Mouse (Mus musculus): Measurements from ENCODE around the gene Klhdc1. TPM values are rescaled to one million over a fixed set of nuclear protein-coding genes. Genes with fewer than 3 reads are reported as not detected.

Gene Klhdc1
- total RNA-seq, 2 experiments from 2014 or later = 2.9 to 3.8 TPM

DNA sequence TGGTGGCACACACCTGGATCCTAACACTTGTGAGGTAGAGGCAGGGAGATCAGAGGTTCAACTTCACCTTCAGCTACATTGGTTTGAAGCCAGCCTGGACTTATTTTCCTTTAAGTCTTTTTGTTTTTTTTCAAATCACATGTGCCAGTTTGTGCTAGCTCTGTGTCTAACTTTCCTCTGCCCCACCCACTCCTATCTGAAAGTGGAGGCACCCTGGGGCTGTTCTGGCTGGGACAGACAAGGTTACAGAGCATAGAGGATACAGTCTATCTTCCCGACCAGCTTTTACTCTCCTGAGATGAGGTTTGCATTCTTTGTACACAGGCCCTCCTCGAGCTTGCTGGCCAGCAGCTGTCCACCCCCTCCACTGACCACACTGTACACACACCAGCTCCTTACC is 52.8 kb downstream of the Klhdc1 start:
- no peak for ATAC-seq (replicated peaks; ENCODE audit: poor library complexity, severe bottlenecking)

DNA sequence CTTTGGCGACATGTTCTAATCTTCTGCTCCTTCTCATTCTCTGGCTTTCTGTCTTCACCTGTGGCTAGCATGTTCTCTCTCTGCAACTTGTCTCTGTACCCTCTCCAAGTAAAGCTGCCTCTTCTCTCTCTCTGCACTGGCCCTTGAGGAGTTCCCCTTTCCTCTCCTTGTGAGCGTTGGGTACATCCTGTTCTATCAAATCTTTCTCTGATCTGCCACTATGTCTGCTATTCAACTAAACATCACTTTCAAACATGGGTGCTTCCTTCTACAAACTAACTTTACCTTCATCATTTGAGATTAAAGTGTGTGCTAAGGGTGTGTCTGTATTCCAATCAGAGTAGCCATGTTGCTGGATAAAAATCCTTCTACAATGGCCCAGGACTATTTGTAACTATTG is 54.0 kb downstream of the Klhdc1 start:
- ATAC-seq (replicated peaks; ENCODE audit: poor library complexity, severe bottlenecking) = no peak

DNA sequence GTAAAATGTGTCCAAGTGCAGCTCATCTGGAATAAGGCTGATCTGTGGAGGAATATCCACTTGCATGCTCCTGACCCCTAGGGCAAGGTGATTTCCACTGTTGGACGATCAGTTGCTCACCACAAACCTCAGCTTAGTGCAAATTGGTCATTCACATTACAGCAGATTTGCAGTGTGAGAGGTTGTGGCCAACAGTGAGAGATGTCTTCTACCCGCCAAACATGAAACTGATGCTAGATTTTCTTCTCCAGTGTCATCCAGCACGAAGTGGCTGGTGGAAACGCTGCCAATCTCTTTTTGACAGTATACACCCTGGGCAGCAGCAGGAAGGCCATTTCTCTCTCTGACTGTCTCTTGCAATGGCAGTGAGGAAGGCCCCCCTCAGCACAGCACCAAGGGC is 54.7 kb downstream of the Klhdc1 start:
- no peak for ATAC-seq (replicated peaks; ENCODE audit: poor library complexity, severe bottlenecking)

DNA sequence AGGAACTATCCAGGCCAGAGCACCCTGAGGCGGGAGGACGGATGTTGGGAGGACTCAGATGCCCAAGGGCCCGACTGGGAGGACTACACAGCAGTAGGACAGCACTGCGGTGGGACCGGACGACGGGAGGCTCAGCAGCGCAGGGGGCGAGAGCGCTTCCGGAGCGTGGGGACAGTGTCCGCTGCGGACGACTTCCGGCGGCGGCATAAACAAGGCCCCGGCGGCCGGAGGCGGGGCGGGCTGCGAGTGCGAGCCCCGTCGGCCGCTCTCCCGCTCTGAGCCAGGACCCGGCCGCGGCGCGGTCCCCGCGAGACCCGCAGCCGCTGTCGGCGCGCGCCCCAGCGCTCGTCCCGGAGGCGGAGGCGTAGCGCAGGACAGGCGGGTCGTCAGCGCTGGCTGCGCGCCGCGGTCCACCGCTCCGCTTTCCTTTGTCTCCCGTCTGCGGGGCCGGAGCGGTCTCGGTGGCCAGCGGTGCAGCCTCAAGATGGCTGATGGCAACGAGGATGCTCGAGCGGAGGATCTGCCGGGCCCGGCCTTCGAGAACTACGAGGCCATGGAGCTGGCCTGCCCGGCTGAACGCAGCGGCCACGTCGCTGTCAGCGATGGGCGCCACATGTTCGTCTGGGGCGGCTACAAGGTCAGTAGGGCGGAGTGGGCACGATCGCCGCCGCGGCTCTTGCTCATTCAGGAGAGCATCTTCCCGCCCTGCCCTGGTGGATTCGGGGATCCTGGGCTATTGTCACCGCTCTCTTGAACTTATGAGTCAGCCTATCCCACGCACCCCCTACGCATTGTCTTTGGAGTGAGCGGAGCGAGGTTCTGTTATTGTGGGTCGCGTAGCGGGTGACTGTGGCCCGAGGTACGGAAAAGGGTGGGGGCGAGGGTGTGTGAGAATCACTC is 55.8 kb downstream of the Klhdc1 start, which contains the start of gene Klhdc2:
Gene Klhdc2 (plus strand): TSS at position 171 of the 900 bp plus-strand sequence.
- ATAC-seq (replicated peaks; ENCODE audit: poor library complexity, severe bottlenecking) = peak; percentile 84

DNA sequence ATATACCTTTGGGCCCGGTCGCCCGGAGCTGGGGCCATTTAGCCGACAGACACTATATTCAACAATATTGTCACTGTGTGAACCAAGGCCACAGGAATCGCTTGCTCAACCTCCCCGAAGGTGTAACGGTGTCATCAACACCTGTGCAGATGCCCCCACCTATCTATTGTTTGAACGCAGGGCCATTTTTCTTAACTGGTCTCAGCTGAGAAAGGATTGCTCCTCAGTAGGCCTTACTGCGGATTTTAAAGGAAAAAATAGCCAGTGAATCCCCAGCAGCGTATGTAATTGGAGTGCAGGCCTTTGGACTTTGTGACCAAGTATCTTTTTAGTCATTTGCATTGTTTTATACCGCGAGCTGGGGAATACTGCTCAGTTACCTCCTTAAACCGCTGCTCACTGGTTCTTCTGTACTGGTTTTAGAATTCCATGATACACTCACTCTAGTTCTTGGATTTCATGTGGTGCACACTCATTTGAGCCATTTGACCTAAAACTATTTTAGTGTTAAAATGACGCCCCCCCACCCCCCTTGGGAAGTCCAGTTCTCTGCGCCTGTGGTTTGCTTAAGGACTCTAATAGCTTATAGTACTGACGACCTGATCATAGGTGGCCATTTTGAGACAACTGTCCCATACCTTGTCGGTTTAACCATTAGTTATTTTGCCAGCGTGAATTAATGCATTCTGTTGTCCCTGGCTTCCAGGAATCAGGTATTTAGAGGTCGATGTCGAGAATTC is 56.6 kb downstream of the Klhdc1 start:
- ATAC-seq (replicated peaks; ENCODE audit: poor library complexity, severe bottlenecking) = no peak

DNA sequence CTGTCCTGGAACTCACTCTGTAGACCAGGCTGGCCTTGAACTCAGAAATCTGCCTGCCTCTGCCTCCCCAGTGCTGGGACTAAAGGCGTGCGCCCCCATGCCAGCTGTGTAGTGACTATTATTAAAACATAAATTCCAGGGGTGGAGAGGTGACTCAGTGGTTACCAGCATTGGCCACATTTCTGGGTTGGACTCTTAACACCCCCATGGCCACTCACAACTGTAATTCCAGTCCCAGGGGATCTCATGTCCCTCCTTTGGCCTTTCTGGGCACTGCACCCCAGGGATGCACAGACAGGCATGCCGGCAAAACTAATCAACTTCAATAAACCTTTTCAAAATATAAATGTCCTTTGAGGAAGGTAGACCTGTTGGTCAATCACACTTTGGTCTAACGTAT is 57.3 kb downstream of the Klhdc1 start:
- ATAC-seq (replicated peaks; ENCODE audit: poor library complexity, severe bottlenecking) = peak; percentile 26

DNA sequence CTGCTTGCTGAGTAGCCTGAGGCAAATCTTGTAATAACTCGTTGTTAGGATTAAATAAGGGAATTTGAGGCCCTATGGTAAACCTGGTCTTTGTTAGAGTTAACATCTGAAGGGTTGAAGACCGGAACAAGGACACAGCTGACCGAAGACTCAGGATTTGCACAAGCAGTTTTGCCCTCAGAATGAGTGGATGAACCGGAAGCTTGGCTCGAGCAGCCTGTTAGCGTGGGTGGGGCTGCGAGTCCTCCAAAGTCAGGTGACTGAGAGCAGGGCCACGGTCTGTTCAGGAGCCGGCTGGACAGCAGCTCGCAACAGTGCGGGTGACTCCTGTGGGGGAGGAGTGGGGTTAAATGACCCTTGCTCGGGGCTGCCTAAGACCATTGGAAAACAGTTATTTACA is 58.3 kb downstream of the Klhdc1 start:
- ATAC-seq (replicated peaks; ENCODE audit: poor library complexity, severe bottlenecking) = no peak

DNA sequence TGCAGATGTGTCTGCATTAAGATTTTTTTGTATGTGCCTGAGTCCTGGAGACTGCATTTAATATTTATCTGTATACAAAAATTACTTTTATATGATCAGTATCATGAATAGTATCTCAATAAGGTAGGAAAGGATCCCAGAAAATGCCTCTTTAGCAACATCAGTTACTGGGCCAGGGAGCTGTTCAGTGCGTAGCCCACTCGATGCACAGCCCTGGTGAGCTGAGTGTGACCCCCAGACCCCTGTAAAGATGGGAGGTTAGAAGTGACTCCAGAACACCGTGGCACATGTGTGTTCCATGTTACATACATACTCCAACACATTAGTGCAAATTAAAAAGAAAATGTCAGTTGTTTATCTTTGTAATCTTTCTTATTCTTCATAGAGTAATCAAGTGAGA is 58.9 kb downstream of the Klhdc1 start:
- no peak for ATAC-seq (replicated peaks; ENCODE audit: poor library complexity, severe bottlenecking)

DNA sequence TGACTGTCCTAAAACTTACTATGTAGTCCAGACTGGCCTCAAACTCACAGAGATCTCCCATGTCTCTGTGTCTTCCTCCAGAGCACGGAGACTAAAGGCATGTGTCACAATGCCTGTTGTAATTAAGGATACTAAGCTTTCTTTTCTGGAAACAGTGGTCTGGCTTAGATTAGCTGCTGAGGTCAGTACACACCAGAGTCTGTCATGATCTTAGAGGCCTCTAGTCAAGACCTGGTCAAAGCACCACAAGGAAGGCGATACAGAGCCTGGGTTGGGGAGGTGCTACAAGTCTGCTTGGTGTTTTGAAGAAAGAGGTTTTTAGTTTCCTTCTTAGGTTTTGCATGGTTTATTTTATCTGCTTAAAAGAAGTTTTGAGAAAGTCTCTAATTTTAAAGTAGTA is 59.4 kb downstream of the Klhdc1 start:
- no peak for ATAC-seq (replicated peaks; ENCODE audit: poor library complexity, severe bottlenecking)

DNA sequence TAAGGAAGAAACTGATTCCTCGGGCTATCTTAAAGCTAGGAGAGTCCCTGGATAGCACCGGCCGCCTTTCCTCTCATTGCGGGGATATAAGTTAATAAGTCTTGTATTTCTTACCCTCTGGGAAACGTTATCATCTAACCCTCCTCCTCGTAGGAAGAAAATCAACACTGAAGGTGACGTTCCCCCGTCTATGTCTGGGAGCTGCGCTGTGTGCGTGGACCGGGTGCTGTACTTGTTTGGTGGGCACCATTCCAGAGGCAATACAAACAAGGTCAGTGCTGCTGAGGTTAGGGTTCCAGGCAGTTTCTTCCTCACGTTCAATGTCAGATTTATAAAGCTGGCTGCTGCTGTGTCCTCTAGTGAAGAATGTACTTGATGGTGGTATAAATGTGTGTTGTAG is 61.2 kb downstream of the Klhdc1 start:
- no peak for ATAC-seq (replicated peaks; ENCODE audit: poor library complexity, severe bottlenecking)

DNA sequence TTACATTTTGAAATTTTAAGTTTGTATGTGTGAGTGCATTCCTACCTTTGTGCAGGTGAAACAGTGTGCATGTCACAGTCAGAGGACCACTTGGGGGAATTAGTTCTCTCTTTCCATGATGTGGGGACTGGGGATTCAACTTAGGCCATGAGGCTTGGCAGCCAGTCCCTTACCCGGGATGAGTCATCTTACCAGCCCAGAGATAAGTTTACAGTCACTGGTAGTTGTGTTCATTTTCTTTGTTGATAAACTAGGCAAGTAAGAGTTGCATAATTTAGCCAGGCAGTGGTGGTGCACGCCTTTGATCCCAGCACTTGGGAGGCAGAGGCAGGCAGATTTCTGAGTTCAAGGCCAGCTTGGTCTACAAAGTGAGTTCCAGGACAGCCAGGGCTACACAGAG is 63.1 kb downstream of the Klhdc1 start:
- ATAC-seq (replicated peaks; ENCODE audit: poor library complexity, severe bottlenecking) = no peak

DNA sequence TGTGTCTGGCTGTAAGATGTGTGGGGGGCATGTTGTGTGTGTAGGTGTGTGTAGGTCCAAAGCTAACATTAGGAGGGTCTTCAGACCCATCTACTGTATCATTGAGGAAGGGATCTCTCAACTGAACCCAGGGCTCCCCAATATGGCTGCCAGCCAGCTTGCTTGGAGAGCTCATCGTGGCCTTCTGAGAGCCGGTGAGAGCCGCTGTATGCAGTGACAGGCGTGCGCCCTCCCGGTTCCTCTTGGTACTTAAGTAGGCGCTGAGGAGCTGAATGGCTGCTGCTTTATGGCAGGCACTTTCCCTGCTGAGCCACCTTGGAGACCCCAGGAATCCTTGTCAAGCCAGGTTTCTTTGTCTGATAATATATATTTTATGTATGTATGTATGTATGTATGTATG is 65.4 kb downstream of the Klhdc1 start:
- ATAC-seq (replicated peaks; ENCODE audit: poor library complexity, severe bottlenecking) = no peak

DNA sequence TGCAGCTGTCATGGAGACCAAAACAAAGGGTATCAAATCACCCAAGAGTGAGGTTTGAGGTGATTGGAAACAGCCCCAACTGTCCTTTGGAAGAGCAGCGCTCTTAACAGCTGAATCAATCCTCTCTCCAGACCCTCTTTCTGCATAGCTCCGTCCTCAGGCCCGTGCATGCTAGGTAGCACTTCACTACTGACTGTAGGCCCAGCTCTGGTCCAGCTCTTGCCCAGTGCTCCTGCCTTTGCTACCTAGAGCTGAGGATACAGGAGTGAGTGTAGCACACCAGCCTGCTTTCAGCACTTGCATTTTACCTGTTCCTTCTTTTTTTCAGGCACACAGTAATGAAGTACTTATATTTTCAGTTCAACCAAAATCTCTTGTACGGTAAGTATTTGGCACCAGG is 68.7 kb downstream of the Klhdc1 start:
- no peak for ATAC-seq (replicated peaks; ENCODE audit: poor library complexity, severe bottlenecking)

DNA sequence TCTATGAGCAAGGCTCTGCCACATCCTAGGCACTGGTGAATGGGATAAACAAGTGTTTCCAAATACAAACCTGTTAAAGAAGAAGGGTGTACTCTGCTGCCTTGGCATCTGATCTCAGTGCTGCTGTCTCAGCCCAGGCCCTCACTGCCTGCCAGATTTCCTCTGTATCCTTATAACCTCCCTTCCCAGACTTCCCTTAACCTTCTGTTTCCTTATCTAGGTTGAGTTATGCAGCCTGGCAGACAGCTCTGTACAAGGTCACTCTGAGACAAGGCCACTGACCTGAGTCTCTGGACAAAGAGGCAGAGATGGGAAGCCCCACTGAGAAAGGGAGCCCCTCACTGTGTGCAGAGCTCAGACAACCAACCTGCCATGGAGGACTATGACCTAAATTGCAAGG is 77.5 kb downstream of the Klhdc1 start:
- ATAC-seq (replicated peaks; ENCODE audit: poor library complexity, severe bottlenecking) = no peak

DNA sequence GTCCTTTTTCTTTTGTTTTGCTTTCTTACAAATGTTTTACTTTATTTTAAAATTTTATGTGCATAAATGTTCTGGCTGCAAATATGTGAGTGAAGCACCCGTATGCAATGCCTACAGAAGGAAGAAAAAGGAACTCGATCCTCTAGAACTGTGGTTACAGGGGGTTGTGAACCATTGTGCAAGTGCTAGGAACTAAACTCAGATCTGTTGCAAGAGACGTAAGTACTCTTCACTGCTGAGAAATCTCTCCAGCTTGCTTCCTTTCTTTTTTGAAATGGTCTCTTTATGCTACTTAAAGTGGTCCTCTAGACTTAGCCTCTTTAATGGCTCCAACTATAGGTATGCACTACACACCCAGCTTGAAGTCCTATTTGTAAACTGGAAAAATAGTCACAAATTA is 90.2 kb downstream of the Klhdc1 start:
- ATAC-seq (replicated peaks; ENCODE audit: poor library complexity, severe bottlenecking) = peak; percentile 99

DNA sequence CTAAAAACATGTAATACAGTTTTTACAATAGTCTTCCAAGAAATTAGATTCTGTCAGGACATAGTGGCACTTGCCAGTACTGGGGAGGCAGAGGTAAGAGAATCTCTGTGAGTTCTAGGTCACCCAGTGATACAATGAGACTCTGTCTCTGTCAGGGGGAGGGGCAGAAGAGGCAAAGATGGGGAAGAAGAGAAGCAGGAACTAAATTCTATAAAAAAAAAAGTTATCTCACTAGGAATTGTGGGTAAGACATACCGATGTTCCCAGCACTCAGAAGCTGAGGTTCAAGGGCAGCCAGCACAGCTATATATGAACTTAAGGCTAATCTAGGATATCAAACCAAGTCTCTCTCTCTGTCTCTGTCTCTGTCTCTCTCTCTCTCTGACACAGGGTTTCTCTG is 91.2 kb downstream of the Klhdc1 start:
- peak; percentile 51 for ATAC-seq (replicated peaks; ENCODE audit: poor library complexity, severe bottlenecking)

DNA sequence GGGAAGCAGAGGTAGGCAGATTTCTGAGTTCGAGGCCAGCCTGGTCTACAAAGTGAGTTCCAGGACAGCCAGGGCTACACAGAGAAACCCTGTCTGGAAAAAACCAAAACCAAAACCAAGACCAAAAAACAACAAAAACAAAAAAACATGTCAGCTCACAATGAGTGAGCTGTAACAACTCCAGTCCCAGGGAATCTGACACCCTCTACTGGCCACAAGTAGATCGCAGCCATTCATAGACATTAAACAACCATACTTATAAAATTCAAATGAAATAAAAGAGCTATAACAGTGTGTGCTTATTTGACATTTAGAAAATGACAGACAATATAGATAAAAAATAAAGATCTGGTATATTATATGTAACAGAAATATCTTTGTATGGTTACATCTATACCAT is 92.6 kb downstream of the Klhdc1 start:
- peak; percentile 70 for ATAC-seq (replicated peaks; ENCODE audit: poor library complexity, severe bottlenecking)

Other genes starting within 250 kb of the Klhdc1 start
- 3,535 and 4,742 TPM in 2 replicates for gene Rps29, start 82.0 kb upstream of the Klhdc1 start, total RNA-seq (2014; fragmentation: Nextera tagmentation)
- gene Rps29, start 82.0 kb upstream of the Klhdc1 start, total RNA-seq (2017) = 1,829 and 1,856 TPM in 2 replicates
- gene Lrr1, start 72.4 kb upstream of the Klhdc1 start, total RNA-seq (2014; fragmentation: Nextera tagmentation) = 24.0 and 29.8 TPM in 2 replicates
- gene Lrr1, start 72.4 kb upstream of the Klhdc1 start, total RNA-seq (2017) = 12.3 and 15.8 TPM in 2 replicates
- 1,057 and 1,062 TPM in 2 replicates for gene Rpl36al, start 57.1 kb upstream of the Klhdc1 start, total RNA-seq (2014; fragmentation: Nextera tagmentation)
- gene Rpl36al, start 57.1 kb upstream of the Klhdc1 start, total RNA-seq (2017) = 1,430 and 1,531 TPM in 2 replicates
- 96.2 and 111 TPM in 2 replicates for gene Mgat2, start 57.0 kb upstream of the Klhdc1 start, total RNA-seq (2014; fragmentation: Nextera tagmentation)
- 153 and 186 TPM in 2 replicates for gene Mgat2, start 57.0 kb upstream of the Klhdc1 start, total RNA-seq (2017)
- 4.1 and 5.3 TPM in 2 replicates for gene Gm49383, start 44.1 kb upstream of the Klhdc1 start, total RNA-seq (2014; fragmentation: Nextera tagmentation)
- 27.0 and 31.0 TPM in 2 replicates for gene Gm49383, start 44.1 kb upstream of the Klhdc1 start, total RNA-seq (2017)
- gene Dnaaf2, start 42.7 kb upstream of the Klhdc1 start, total RNA-seq (2014; fragmentation: Nextera tagmentation) = 4.1 and 10.9 TPM in 2 replicates
- gene Dnaaf2, start 42.7 kb upstream of the Klhdc1 start, total RNA-seq (2017) = 2.2 and 8.1 TPM in 2 replicates
- gene Gm49384, start 36.9 kb upstream of the Klhdc1 start, total RNA-seq (2014; fragmentation: Nextera tagmentation) = 7.2 and 16.0 TPM in 2 replicates
- 13.7 and 38.3 TPM in 2 replicates for gene Gm49384, start 36.9 kb upstream of the Klhdc1 start, total RNA-seq (2017)
- 51.2 and 56.8 TPM in 2 replicates for gene Pole2, start 13.0 kb upstream of the Klhdc1 start, total RNA-seq (2014; fragmentation: Nextera tagmentation)
- 46.4 and 58.8 TPM in 2 replicates for gene Pole2, start 13.0 kb upstream of the Klhdc1 start, total RNA-seq (2017)
- 42.4 and 48.7 TPM in 2 replicates for gene Klhdc2, start 55.5 kb downstream of the Klhdc1 start, total RNA-seq (2014; fragmentation: Nextera tagmentation)
- gene Klhdc2, start 55.5 kb downstream of the Klhdc1 start, total RNA-seq (2017) = 47.5 and 68.9 TPM in 2 replicates
- 51.7 and 51.9 TPM in 2 replicates for gene Nemf, start 116.0 kb downstream of the Klhdc1 start, total RNA-seq (2014; fragmentation: Nextera tagmentation)
- 119 and 139 TPM in 2 replicates for gene Nemf, start 116.0 kb downstream of the Klhdc1 start, total RNA-seq (2017)
- 84.7 and 85.7 TPM in 2 replicates for gene Arf6, start 131.0 kb downstream of the Klhdc1 start, total RNA-seq (2014; fragmentation: Nextera tagmentation)
- gene Arf6, start 131.0 kb downstream of the Klhdc1 start, total RNA-seq (2017) = 148 and 154 TPM in 2 replicates
- gene Gm9887, start 131.3 kb downstream of the Klhdc1 start, total RNA-seq (2014; fragmentation: Nextera tagmentation) = not detected in 2 replicates
- not detected in 2 replicates for gene Gm9887, start 131.3 kb downstream of the Klhdc1 start, total RNA-seq (2017)